Mouse (Mus musculus): ENCODE measurements around the gene Rsrp1. TPM values are rescaled to one million over a fixed set of nuclear protein-coding genes. Genes with fewer than 3 reads are reported as not detected.

Rsrp1 gene
- polyA plus RNA-seq, 1 experiment, result 1,774 TPM

DNA sequence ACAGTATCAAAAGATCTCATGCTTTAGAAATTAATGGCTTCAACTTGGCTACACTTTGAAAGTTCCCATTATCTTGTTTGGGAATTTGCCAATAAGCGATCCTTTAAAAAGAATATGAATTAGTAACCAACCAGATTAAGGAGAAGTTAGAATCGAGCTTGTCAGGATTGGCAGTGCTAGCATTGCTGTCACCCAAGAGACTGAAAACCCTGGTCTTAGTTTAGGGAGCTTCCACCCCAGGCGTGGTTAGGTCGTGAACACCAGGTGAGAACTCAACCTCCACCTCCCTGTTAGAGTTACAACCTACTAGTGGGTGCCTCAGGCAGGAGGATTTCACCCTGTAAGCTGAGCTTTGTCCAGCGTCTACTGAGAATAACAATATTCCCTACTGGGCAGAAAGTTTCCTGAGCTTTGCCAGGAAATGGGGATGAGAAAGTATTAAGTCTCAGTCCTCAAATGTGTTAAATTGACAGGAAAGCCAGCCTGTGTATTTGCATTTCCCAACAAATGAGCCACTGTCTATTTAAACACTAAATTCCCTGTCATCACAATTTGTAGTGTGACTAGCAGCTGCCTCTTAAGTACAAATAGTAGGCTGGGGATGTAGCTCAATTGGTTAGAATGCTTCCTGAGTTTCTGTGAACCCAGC lies 4.5 kb downstream of the Rsrp1 start:
- H3K4me1 ChIP-seq (replicated peaks; ENCODE audit: control insufficient read depth, insufficient read depth, low read length), result peaks cover 8% of the 10 kb centered on the region
- H3K4me3 ChIP-seq (ENCODE audit: control insufficient read depth, insufficient read depth, low read length), result no peak overlapping the region
- H3K27ac ChIP-seq (ENCODE audit: control insufficient read depth, insufficient read depth, low read length), result no peak overlapping the region
- no peaks in the 10 kb centered on the region for H3K27me3 ChIP-seq (ENCODE audit: control insufficient read depth, insufficient read depth, low read length)
- TF ChIP-seq POLR2A (IDR thresholded peaks at IDR 0.05; ENCODE audit: control insufficient read depth, extremely low read depth, insufficient read depth, low read length, poor library complexity) (no peak), CTCF (IDR thresholded peaks at IDR 0.05; ENCODE audit: borderline replicate concordance, control insufficient read depth, extremely low read depth, insufficient read depth, low read length, poor library complexity) (no peak)
- WGBS, result 82% methylated on average over 5 of the region's 5 CpGs
- DNase-seq, result no peak
- H3K36me3 ChIP-seq (ENCODE audit: control insufficient read depth, insufficient read depth, low read length), result peaks cover 45% of the 10 kb centered on the region

GRCm38 (mm10) chr4:134928464-134928836 lies 5.1 kb downstream of the Rsrp1 start:
- WGBS, result 86% methylated on average over 1 of the region's 1 CpGs
- no peak for TF ChIP-seq CTCF (IDR thresholded peaks at IDR 0.05; ENCODE audit: borderline replicate concordance, control insufficient read depth, extremely low read depth, insufficient read depth, low read length, poor library complexity)
- DNase-seq, result no peak
- no peak overlapping the region for H3K4me3 ChIP-seq (ENCODE audit: control insufficient read depth, insufficient read depth, low read length)
- H3K4me1 ChIP-seq (replicated peaks; ENCODE audit: control insufficient read depth, insufficient read depth, low read length), result peaks cover 8% of the 10 kb centered on the region
- peaks cover 51% of the 10 kb centered on the region for H3K36me3 ChIP-seq (ENCODE audit: control insufficient read depth, insufficient read depth, low read length)
- no peaks in the 10 kb centered on the region for H3K27me3 ChIP-seq (ENCODE audit: control insufficient read depth, insufficient read depth, low read length)
- no peak overlapping the region for H3K27ac ChIP-seq (ENCODE audit: control insufficient read depth, insufficient read depth, low read length)

- H3K27ac ChIP-seq (ENCODE audit: control insufficient read depth, insufficient read depth, low read length), result peak overlapping the region; percentile 44; the same call in 1 of the 2 replicates
Measured at GRCm38 (mm10) chr4:134929536-134929935, 6.1 kb downstream of the Rsrp1 start.

DNA sequence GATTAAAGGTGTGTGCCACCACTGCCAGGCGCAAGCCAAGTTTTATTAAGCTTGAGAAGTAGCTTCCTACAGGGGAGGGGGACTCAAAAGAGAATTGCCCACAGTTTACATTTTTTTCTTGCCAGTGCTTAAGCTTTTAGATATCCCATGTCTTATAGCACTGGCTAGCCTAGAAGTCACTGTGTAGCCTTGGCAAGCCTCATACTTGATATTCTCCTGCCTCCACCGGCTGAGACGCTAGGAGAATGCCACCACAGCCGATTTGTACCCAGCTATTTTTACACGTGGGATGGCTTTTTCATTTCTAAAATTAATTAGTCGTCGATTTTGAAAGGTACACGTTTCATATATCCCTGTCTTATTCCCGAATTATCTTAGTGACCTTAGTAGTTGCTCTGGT lies 6.8 kb downstream of the Rsrp1 start:
- Histone ChIP-seq H3K36me3 (ENCODE audit: control insufficient read depth, insufficient read depth, low read length) (peaks cover 61% of the 10 kb centered on the region), H3K27ac (ENCODE audit: control insufficient read depth, insufficient read depth, low read length) (peak overlapping the region; percentile 57; the same call in 1 of the 2 replicates), H3K4me3 (ENCODE audit: control insufficient read depth, insufficient read depth, low read length) (no peak overlapping the region), H3K27me3 (ENCODE audit: control insufficient read depth, insufficient read depth, low read length) (no peaks in the 10 kb centered on the region), H3K4me1 (replicated peaks; ENCODE audit: control insufficient read depth, insufficient read depth, low read length) (peaks cover 7% of the 10 kb centered on the region)
- DNase-seq, result no peak
- no peak for TF ChIP-seq POLR2A (IDR thresholded peaks at IDR 0.05; ENCODE audit: control insufficient read depth, extremely low read depth, insufficient read depth, low read length, poor library complexity)
- 29% methylated on average over 9 of the region's 9 CpGs for WGBS

More at GRCm38 (mm10) chr4:134929536-134929935, 6.1 kb downstream of the Rsrp1 start:
- peaks cover 8% of the 10 kb centered on the region for H3K4me1 ChIP-seq (replicated peaks; ENCODE audit: control insufficient read depth, insufficient read depth, low read length)
- DNase-seq, result peak; percentile 35
- 28% methylated on average over 4 of the region's 4 CpGs for WGBS
- H3K36me3 ChIP-seq (ENCODE audit: control insufficient read depth, insufficient read depth, low read length), result peaks cover 60% of the 10 kb centered on the region
- H3K27me3 ChIP-seq (ENCODE audit: control insufficient read depth, insufficient read depth, low read length), result no peaks in the 10 kb centered on the region
- H3K4me3 ChIP-seq (ENCODE audit: control insufficient read depth, insufficient read depth, low read length), result no peak overlapping the region
- TF ChIP-seq POLR2A (IDR thresholded peaks at IDR 0.05; ENCODE audit: control insufficient read depth, extremely low read depth, insufficient read depth, low read length, poor library complexity) (no peak), CTCF (IDR thresholded peaks at IDR 0.05; ENCODE audit: borderline replicate concordance, control insufficient read depth, extremely low read depth, insufficient read depth, low read length, poor library complexity) (no peak)

- peak within 1 kb of the TSS; percentile 95 for H3K4me3 ChIP-seq (ENCODE audit: control insufficient read depth, insufficient read depth, low read length)
- peaks cover 5% of the 10 kb centered on the region for H3K4me1 ChIP-seq (replicated peaks; ENCODE audit: control insufficient read depth, insufficient read depth, low read length)
- TF ChIP-seq POLR2A (IDR thresholded peaks at IDR 0.05; ENCODE audit: control insufficient read depth, extremely low read depth, insufficient read depth, low read length, poor library complexity) (peak; percentile 54; the same call in 1 of the 2 replicates), CTCF (IDR thresholded peaks at IDR 0.05; ENCODE audit: borderline replicate concordance, control insufficient read depth, extremely low read depth, insufficient read depth, low read length, poor library complexity) (0 out of 2 replicates have a peak, but pooled peaks have one; percentile 38)
- H3K27me3 ChIP-seq (ENCODE audit: control insufficient read depth, insufficient read depth, low read length), result no peaks in the 10 kb centered on the region
- H3K27ac ChIP-seq (ENCODE audit: control insufficient read depth, insufficient read depth, low read length), result peak within 1 kb of the TSS; percentile 81
- H3K36me3 ChIP-seq (ENCODE audit: control insufficient read depth, insufficient read depth, low read length), result peaks cover 61% of the 10 kb centered on the region
- under 1% methylated on average over 68 of the region's 68 CpGs for WGBS
- DNase-seq, result peak; percentile 86
Measured at GRCm38 (mm10) chr4:134930684-134931481, 7.5 kb downstream of the Rsrp1 start, which contains the start of gene Syf2. Gene Syf2, plus strand, starts transcription at chr4:134930898.

DNA sequence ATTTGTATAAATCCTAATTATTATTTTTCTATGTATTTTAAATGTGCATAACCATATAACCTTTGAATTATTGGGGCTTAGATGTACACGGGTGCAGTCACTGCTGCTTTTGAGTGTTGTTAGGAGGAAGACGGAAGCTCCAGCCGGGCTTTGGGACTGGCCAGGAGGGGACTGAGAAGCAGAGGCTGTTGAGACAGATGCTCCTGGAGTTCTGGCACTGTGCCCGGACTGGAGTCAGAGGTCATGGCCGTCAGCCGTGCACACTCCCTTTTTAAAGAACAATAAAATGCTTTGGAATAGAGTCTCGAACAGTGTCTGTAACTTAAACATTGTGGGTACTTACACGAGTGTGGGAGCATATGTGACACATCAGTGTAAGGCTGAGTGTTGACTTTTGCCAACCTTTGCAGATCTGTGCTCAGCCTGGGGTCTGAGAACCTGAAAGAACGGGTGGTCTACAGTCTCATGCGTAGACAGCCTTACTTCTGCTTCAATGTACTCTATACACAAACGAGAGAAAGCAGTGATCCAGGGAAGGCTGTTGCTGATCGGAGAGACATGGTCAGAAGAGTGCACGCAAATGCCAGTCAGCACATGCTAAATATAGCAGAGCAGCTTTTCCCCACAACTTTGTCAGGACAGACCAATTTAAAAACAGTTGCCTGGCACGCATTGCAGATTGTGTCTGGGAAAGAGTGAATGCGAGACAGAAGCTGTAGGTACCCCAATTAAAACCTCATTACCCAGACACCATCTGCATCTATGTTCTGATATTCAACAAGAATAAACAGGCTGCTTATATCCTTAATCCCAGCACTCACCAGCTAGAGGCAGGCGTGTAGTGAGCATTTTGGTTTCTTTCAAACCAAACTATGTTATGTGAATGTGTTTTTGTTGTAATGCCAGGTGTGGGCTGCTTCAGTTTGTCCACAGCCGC lies 14.1 kb downstream of the Rsrp1 start:
- no peak overlapping the region for H3K4me3 ChIP-seq (ENCODE audit: control insufficient read depth, insufficient read depth, low read length)
- H3K36me3 ChIP-seq (ENCODE audit: control insufficient read depth, insufficient read depth, low read length), result peaks cover 51% of the 10 kb centered on the region
- no peak overlapping the region for H3K27ac ChIP-seq (ENCODE audit: control insufficient read depth, insufficient read depth, low read length)
- no peak for DNase-seq
- no peaks in the 10 kb centered on the region for H3K27me3 ChIP-seq (ENCODE audit: control insufficient read depth, insufficient read depth, low read length)
- H3K4me1 ChIP-seq (replicated peaks; ENCODE audit: control insufficient read depth, insufficient read depth, low read length), result no peaks in the 10 kb centered on the region
- no peak for TF ChIP-seq POLR2A (IDR thresholded peaks at IDR 0.05; ENCODE audit: control insufficient read depth, extremely low read depth, insufficient read depth, low read length, poor library complexity)
- no peak for TF ChIP-seq CTCF (IDR thresholded peaks at IDR 0.05; ENCODE audit: borderline replicate concordance, control insufficient read depth, extremely low read depth, insufficient read depth, low read length, poor library complexity)
- 91% methylated on average over 17 of the region's 17 CpGs for WGBS
